Mouse (Mus musculus): ENCODE results near the gene Tuba3b. TPM values are rescaled to one million over a fixed set of nuclear protein-coding genes. Genes with fewer than 3 reads are reported as not detected.

Tuba3b gene
- polyA plus RNA-seq, 1 experiment = not detected

GRCm38 (mm10) chr6:145634454-145634853 is 18.9 kb downstream of the Tuba3b start:
- no peak for TF ChIP-seq POLR2A (IDR thresholded peaks at IDR 0.05; ENCODE audit: extremely low read depth, insufficient read depth, low read length)
- no peak for TF ChIP-seq CTCF (IDR thresholded peaks at IDR 0.05; ENCODE audit: extremely low read depth, insufficient read depth, low read length)
- Histone ChIP-seq H3K4me3 (ENCODE audit: insufficient read depth, low read length) (no peak overlapping the region), H3K27ac (ENCODE audit: insufficient read depth, low read length) (no peak overlapping the region), H3K4me1 (ENCODE audit: control insufficient read depth, insufficient read depth, low read length) (no peaks in the 10 kb centered on the region)

DNA sequence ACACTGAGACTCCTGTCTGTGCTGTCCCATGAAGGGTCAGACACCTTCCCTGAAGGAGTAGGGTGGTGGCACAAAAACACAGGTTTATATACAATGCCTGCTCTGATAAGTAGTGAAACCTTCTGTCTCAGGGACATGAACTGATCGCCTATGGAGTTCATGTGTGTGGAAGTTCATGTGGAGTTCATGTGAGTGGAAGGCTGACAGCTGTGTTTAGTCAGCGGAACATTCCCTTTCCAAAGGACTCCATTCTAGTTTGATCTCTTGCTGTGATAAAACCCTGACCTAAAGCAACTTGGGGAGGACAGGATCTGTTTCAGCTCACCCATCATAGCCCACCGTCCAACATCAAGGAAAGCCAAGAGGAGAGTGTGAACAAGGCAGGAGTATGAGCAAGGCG is 21.1 kb downstream of the Tuba3b start:
- Histone ChIP-seq H3K27ac (ENCODE audit: insufficient read depth, low read length) (no peak overlapping the region), H3K4me1 (ENCODE audit: control insufficient read depth, insufficient read depth, low read length) (no peaks in the 10 kb centered on the region), H3K4me3 (ENCODE audit: insufficient read depth, low read length) (no peak overlapping the region)
- no peak for TF ChIP-seq POLR2A (IDR thresholded peaks at IDR 0.05; ENCODE audit: extremely low read depth, insufficient read depth, low read length)
- TF ChIP-seq CTCF (IDR thresholded peaks at IDR 0.05; ENCODE audit: extremely low read depth, insufficient read depth, low read length) = no peak

- TF ChIP-seq POLR2A (IDR thresholded peaks at IDR 0.05; ENCODE audit: extremely low read depth, insufficient read depth, low read length) (no peak), CTCF (IDR thresholded peaks at IDR 0.05; ENCODE audit: extremely low read depth, insufficient read depth, low read length) (no peak)
- H3K4me1 ChIP-seq (ENCODE audit: control insufficient read depth, insufficient read depth, low read length) = no peaks in the 10 kb centered on the region
- no peak overlapping the region for H3K27ac ChIP-seq (ENCODE audit: insufficient read depth, low read length)
These were observed 22.7 kb downstream of the Tuba3b start for GRCm38 (mm10) chr6:145638248-145638647.

GRCm38 (mm10) chr6:145640971-145641506 is 25.5 kb downstream of the Tuba3b start:
- H3K4me1 ChIP-seq (ENCODE audit: control insufficient read depth, insufficient read depth, low read length) = no peaks in the 10 kb centered on the region
- H3K4me3 ChIP-seq (ENCODE audit: insufficient read depth, low read length) = no peak overlapping the region
- no peak overlapping the region for H3K27ac ChIP-seq (ENCODE audit: insufficient read depth, low read length)
- TF ChIP-seq POLR2A (IDR thresholded peaks at IDR 0.05; ENCODE audit: extremely low read depth, insufficient read depth, low read length) (no peak), CTCF (IDR thresholded peaks at IDR 0.05; ENCODE audit: extremely low read depth, insufficient read depth, low read length) (no peak)

More at GRCm38 (mm10) chr6:145638248-145638647, 22.7 kb downstream of the Tuba3b start:
- H3K4me3 ChIP-seq (ENCODE audit: insufficient read depth, low read length) = no peak overlapping the region

DNA sequence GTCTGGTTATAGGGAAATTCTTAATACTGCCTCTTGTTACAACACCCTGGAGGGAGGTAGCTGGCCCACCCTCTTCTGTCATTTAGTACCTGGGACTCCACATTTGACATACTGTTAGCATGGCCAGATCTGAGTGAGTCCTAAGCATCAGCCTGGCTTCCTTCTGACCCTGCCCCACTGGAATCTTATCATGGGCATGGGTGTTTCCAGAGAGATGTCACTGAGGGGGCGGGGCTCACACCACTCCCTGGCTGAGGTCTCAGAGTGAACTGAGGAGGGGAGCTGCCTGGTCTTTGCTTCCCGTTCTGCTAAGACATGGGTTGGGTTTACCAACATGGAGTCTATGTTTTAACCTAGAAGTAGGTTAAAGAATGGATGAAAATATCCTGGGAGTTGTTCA is 36.4 kb downstream of the Tuba3b start:
- Histone ChIP-seq H3K27ac (ENCODE audit: insufficient read depth, low read length) (no peak overlapping the region), H3K4me3 (ENCODE audit: insufficient read depth, low read length) (no peak overlapping the region), H3K4me1 (ENCODE audit: control insufficient read depth, insufficient read depth, low read length) (no peaks in the 10 kb centered on the region)
- TF ChIP-seq CTCF (IDR thresholded peaks at IDR 0.05; ENCODE audit: extremely low read depth, insufficient read depth, low read length) = no peak
- TF ChIP-seq POLR2A (IDR thresholded peaks at IDR 0.05; ENCODE audit: extremely low read depth, insufficient read depth, low read length) = no peak

- Histone ChIP-seq H3K4me3 (ENCODE audit: insufficient read depth, low read length) (no peak overlapping the region), H3K4me1 (ENCODE audit: control insufficient read depth, insufficient read depth, low read length) (no peaks in the 10 kb centered on the region), H3K27ac (ENCODE audit: insufficient read depth, low read length) (no peak overlapping the region)
- no peak for TF ChIP-seq POLR2A (IDR thresholded peaks at IDR 0.05; ENCODE audit: extremely low read depth, insufficient read depth, low read length)
- no peak for TF ChIP-seq CTCF (IDR thresholded peaks at IDR 0.05; ENCODE audit: extremely low read depth, insufficient read depth, low read length)
These were observed 37.4 kb downstream of the Tuba3b start for GRCm38 (mm10) chr6:145652986-145653385.

GRCm38 (mm10) chr6:145653626-145654025 is 38.1 kb downstream of the Tuba3b start:
- TF ChIP-seq POLR2A (IDR thresholded peaks at IDR 0.05; ENCODE audit: extremely low read depth, insufficient read depth, low read length) (no peak), CTCF (IDR thresholded peaks at IDR 0.05; ENCODE audit: extremely low read depth, insufficient read depth, low read length) (no peak)
- H3K4me1 ChIP-seq (ENCODE audit: control insufficient read depth, insufficient read depth, low read length) = no peaks in the 10 kb centered on the region
- H3K4me3 ChIP-seq (ENCODE audit: insufficient read depth, low read length) = no peak overlapping the region
- H3K27ac ChIP-seq (ENCODE audit: insufficient read depth, low read length) = no peak overlapping the region

DNA sequence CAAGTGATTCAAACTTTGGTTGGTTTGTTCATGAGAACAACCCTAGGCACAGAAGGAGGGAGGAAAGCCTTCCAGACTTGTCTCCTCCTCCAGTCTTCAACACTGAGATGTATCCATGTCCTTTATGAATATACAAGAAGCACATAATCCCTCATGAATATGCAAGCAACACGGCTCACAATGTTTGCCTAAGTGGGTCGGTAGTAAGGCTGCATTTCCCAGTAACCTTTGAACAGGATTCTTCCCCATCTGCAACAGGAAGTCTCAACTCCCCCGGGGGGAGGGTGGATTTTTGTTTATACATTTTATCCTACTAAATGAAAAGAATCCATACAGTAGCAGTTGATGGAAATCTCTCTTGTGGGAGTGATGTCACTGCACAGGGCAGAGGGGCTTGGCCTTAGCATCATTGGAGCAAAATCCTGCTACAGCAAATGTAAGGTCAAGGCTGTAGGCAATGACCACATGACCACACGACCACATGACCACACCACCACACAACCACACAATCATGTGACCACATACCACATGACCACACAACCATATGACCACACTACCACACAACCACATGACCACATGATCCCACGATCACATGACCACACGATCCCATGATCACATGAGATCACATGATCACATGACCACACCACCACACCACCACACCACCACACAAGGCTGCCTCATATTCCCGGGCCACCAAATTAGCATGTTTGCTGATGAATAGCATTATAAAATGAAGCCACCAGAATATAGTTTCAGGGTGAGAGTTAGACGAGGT is 38.7 kb downstream of the Tuba3b start:
- H3K4me3 ChIP-seq (ENCODE audit: insufficient read depth, low read length) = no peak overlapping the region
- no peaks in the 10 kb centered on the region for H3K4me1 ChIP-seq (ENCODE audit: control insufficient read depth, insufficient read depth, low read length)
- H3K27ac ChIP-seq (ENCODE audit: insufficient read depth, low read length) = no peak overlapping the region
- TF ChIP-seq CTCF (IDR thresholded peaks at IDR 0.05; ENCODE audit: extremely low read depth, insufficient read depth, low read length) (no peak), POLR2A (IDR thresholded peaks at IDR 0.05; ENCODE audit: extremely low read depth, insufficient read depth, low read length) (no peak)

DNA sequence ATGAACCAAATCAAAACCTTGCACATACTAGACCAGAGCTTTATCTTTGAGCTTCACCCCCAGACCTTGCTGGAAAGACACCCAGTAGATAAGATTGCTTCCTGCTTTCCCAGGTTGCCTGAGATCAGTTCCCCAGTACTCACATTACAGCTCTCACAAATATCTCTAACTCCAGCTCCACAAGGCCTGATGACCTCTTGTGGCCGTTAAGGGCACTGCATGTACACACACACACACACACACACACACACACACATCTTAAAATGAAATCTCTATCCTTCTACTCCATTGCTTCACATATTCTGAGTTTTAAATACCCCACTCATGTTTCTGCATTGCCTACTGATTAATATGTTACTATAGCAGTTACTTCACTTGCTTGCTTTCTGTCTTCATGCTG is 40.1 kb downstream of the Tuba3b start:
- Histone ChIP-seq H3K4me1 (ENCODE audit: control insufficient read depth, insufficient read depth, low read length) (no peaks in the 10 kb centered on the region), H3K27ac (ENCODE audit: insufficient read depth, low read length) (no peak overlapping the region), H3K4me3 (ENCODE audit: insufficient read depth, low read length) (no peak overlapping the region)
- TF ChIP-seq CTCF (IDR thresholded peaks at IDR 0.05; ENCODE audit: extremely low read depth, insufficient read depth, low read length) (no peak), POLR2A (IDR thresholded peaks at IDR 0.05; ENCODE audit: extremely low read depth, insufficient read depth, low read length) (no peak)
